Mouse (Mus musculus) bone marrow, adult 2 months (tissue): ENCODE results near the gene Ramp2.

Experiments used
- CTCF ChIP-seq: fragments of 200-500 bp; IDR thresholded peaks from 2 replicates; pipeline ENCODE4 v1.5.1; 2011; ENCODE audit warnings: low read length, control low read depth; ENCODE audit not compliant: control insufficient read depth, insufficient read depth
- POLR2A ChIP-seq: fragments of 200-500 bp; IDR thresholded peaks from 2 replicates; pipeline ENCODE4 v1.6.1; 2011; ENCODE audit warnings: low read depth, mild to moderate bottlenecking, control low read depth, low read length, borderline replicate concordance; ENCODE audit not compliant: control insufficient read depth

DNA sequence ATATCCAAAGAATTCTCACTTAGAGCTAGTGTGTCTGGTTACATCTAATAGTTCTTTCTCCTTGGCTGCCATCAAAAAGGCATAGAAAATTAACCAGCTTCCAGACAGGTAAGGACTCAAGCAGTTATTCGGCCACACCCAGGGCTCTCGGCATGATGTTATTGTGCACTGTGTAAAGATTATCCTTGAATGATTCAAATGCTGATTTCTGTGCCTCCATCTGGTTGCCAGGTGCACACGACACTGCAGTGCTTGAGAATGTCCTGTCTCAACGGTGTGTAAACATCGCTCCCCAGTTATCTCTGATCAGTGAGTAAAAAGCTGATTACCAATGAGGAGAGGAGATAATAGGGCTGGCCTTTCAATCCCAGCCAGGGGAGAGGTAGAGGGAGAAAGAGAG is 61.9 kb downstream of the Ramp2 start:
- no peak for TF ChIP-seq CTCF
- TF ChIP-seq POLR2A: no peak
